Mouse (Mus musculus): ENCODE results near the gene Zfp811. TPM values are rescaled to one million over a fixed set of nuclear protein-coding genes. Genes with fewer than 3 reads are reported as not detected.
A peak's percentile ranks its signal among the peaks of the same experiment; 100 is the strongest.
"Not testable (repeated sequence)": the region's sequence is repeated elsewhere in the genome, so short reads cannot be mapped to it uniquely, and the experiment has no call there.

The Zfp811 gene
- polyA plus RNA-seq (2015; fragmentation: Nextera tagmentation; extraction: Ambion mirVana), result 1.2 and 1.3 TPM in 2 replicates

DNA sequence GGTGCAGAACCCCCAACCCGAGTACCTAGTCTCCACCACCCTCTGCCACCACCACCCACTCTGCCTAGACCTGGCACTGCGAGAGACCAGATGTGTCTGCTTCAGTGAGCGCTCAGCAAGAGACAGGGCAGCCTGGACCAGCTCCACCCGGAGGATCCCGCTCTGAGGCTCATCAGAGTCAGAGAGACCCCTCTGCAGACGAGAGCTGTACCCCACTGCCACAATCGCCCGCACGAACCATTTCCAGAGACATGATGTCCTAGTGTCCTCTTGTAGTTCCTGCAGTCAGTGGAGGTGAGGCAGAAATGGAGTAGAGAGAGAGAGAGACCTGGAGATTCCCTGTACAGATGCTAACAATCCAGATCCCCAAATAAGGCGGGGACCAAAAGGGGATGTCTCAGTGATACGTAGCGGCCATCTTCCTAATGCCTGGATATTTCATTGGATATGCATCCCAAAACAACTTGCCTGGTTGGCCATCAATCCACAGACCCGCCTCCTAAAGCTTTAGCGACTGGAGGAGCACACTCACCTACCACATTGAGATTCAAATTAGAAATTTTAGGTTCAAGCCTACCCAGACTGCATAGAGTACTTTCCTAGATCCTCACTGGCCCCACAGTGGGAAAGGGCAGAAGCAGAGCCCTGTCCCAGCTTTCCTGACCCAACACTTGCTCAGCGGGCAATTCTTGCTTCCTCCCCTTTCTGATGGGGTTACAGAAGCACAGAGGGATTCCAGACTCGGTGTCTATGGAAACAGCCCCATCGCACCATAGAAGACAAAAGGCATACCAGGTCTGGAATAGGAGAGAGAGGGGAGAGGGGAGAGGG, at the start of gene Zfp811:
Zfp811 (minus strand) TSS at position 388 of the 831 bp plus-strand sequence.
- H3K4me1 ChIP-seq, result peaks cover 6% of the 10 kb centered on the region
- H3K4me2 ChIP-seq, result peak within 1 kb of the TSS; percentile 70
- ATAC-seq (ENCODE audit: extremely low read depth, insufficient number of reproducible peaks, low FRiP score, low TSS enrichment), result no peak
- H3K9ac ChIP-seq, result peak within 1 kb of the TSS; percentile 69
- H3K27me3 ChIP-seq (replicated peaks), result no peaks in the 10 kb centered on the region
- no peaks in the 10 kb centered on the region for H3K9me3 ChIP-seq
- H3K4me3 ChIP-seq, result peak within 1 kb of the TSS; percentile 57
- no peak within 1 kb of the TSS for H3K27ac ChIP-seq (replicated peaks)
- under 1% methylated on average over 17 of the region's 17 CpGs for WGBS
- peaks cover 2% of the 10 kb centered on the region for H3K36me3 ChIP-seq

DNA sequence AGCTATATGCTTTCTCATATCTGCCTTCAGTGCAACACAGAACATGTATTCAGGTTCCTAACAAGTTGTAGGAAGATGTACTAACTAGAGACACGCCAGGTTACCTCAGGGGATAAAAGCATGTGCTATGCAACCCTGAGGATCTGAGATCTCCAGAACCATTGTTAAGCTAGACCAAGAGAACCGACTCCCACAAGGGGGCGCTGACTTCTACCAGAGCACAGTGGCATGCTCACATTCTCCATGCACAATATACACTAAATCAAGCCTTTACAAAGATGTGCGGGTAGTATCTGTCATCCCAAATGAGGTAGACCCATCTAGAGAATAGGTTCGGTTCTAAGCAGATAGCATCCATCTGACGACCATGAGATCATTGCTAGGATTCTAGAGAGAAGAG, 47.0 kb upstream of the Zfp811 start:
- not testable (repeated sequence) for H3K27me3 ChIP-seq (replicated peaks); H3K9ac ChIP-seq; H3K9me3 ChIP-seq; H3K27ac ChIP-seq (replicated peaks); H3K4me2 ChIP-seq; H3K4me3 ChIP-seq; H3K4me1 ChIP-seq; ATAC-seq (ENCODE audit: extremely low read depth, insufficient number of reproducible peaks, low FRiP score, low TSS enrichment); H3K36me3 ChIP-seq
- WGBS, result 47% methylated on average over 3 of the region's 6 CpGs

DNA sequence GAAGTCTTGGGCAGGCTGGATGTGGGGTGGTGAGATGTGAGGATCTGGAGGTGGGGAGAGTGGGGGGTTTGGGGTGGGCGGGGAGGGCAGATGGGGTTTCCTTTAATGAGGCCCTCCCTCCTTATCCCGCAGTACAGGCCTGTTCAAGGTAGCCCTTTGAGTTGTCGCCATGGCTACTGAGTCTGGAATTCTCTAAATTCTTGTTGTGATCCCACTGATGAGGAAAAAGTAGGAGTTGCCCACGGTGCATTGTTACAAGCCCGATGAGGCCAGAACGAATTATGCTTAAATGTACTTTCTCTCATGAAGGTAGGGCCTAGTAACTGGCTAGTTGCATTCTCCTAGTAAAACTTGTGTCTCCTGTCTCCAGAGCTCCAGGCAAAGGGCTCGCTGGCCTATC, 41.9 kb upstream of the Zfp811 start:
- no peaks in the 10 kb centered on the region for H3K36me3 ChIP-seq
- no peak overlapping the region for H3K9ac ChIP-seq
- no peaks in the 10 kb centered on the region for H3K9me3 ChIP-seq
- H3K4me1 ChIP-seq, result no peaks in the 10 kb centered on the region
- H3K4me3 ChIP-seq, result no peak overlapping the region
- 56% methylated on average over 7 of the region's 7 CpGs for WGBS
- H3K4me2 ChIP-seq, result no peak overlapping the region
- no peaks in the 10 kb centered on the region for H3K27me3 ChIP-seq (replicated peaks)
- no peak overlapping the region for H3K27ac ChIP-seq (replicated peaks)
- no peak for ATAC-seq (ENCODE audit: extremely low read depth, insufficient number of reproducible peaks, low FRiP score, low TSS enrichment)

DNA sequence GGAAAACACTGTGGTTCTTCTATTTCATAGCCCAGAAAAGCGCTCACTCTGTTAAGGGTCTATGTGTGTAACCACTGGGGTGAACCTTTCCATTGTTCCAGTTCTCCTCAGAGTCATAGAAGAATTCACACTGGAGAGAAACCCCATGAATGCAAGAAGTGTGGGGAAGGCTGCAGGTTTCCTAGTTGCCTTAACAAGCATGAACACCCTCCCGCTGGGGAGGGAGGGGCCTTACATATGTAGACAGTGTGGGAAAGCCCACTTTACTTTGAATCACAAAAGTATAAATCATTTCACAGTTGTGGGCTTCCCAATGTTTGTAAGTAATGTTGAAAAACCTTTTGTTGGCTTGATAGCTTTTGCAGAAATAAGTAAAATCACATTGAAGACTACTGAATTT, 31.7 kb upstream of the Zfp811 start:
- WGBS, result 73% methylated on average over 2 of the region's 2 CpGs
- no peak for ATAC-seq (ENCODE audit: extremely low read depth, insufficient number of reproducible peaks, low FRiP score, low TSS enrichment)

DNA sequence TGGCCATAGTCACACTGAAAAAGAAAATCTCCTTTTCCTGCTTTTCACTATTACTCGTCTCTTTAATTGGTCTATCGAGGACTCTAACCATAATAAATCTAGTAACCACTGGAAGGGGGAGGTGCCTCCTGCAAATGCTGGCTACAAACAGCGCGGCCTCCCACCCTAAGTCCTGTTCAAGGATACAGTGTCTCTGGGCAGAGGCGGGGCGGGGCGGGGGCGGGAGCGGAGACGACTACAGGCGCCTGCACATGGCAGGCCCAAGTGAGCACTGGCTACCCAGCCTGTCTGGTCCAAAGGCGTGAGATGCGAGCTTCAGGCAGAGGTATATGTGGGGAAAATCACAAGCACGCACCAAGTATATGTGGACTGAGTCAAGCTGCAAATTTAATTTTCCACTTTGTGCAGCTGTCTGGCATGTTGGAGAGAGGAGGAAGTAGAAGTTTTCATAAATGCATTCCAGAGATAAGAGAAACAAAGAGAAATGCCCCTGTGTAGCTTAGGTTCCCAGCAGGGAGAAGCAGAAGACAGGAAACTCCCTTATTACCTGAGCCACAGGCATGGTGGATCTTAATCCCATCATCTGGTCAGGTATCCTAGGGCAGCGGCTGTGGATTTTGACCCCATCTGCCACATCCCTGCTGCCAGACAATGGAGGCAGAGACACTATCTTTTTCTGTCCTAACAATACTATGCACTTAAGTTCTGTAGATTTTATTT, 29.5 kb upstream of the Zfp811 start:
- H3K27me3 ChIP-seq (replicated peaks), result no peaks in the 10 kb centered on the region
- H3K9me3 ChIP-seq, result peaks cover 9% of the 10 kb centered on the region; the same call in 1 of the 2 replicates
- 31% methylated on average over 15 of the region's 15 CpGs for WGBS
- H3K4me1 ChIP-seq, result peaks cover 8% of the 10 kb centered on the region; the same call in 1 of the 2 replicates
- H3K27ac ChIP-seq (replicated peaks), result peak overlapping the region; percentile 69
- peak overlapping the region; percentile 42 for H3K4me2 ChIP-seq
- no peak for ATAC-seq (ENCODE audit: extremely low read depth, insufficient number of reproducible peaks, low FRiP score, low TSS enrichment)
- no peak overlapping the region for H3K9ac ChIP-seq
- peak overlapping the region; percentile 4; the same call in 1 of the 2 replicates for H3K4me3 ChIP-seq
- no peaks in the 10 kb centered on the region for H3K36me3 ChIP-seq

More for the DNA sequence above, 31.7 kb upstream of the Zfp811 start:
- H3K27ac ChIP-seq (replicated peaks), result no peak overlapping the region
- no peak overlapping the region for H3K4me2 ChIP-seq
- H3K4me3 ChIP-seq, result no peak overlapping the region
- peaks cover 9% of the 10 kb centered on the region; the same call in 1 of the 2 replicates for H3K9me3 ChIP-seq
- H3K36me3 ChIP-seq, result no peaks in the 10 kb centered on the region
- peaks cover 8% of the 10 kb centered on the region; the same call in 1 of the 2 replicates for H3K4me1 ChIP-seq
- H3K9ac ChIP-seq, result no peak overlapping the region
- no peaks in the 10 kb centered on the region for H3K27me3 ChIP-seq (replicated peaks)

DNA sequence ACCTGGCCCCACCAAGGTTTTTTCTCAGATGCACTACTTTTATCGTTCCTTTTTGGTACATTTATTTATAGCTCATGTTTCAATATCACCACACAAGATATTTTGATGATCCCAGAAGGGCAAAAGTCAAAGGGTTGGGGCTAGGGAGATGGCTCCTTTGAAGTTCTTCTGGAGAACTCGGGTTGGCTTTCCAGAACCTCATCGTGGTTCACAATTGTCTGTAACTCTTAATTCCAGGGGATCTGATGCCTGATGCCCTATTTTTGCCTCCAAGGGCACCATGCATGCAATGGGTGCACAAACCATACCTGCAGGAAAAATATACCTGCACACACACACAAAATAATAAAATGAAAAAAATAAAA, 20.7 kb upstream of the Zfp811 start:
- no peak for ATAC-seq (ENCODE audit: extremely low read depth, insufficient number of reproducible peaks, low FRiP score, low TSS enrichment)
- Histone ChIP-seq H3K4me3 (peak overlapping the region; percentile 85), H3K36me3 (peaks cover 17% of the 10 kb centered on the region), H3K9ac (no peak overlapping the region), H3K27me3 (replicated peaks) (no peaks in the 10 kb centered on the region; the same call in 1 of the 2 replicates), H3K27ac (replicated peaks) (no peak overlapping the region), H3K9me3 (no peaks in the 10 kb centered on the region), H3K4me2 (peak overlapping the region; percentile 75), H3K4me1 (peaks cover 8% of the 10 kb centered on the region)
- WGBS, result 36% methylated on average over 3 of the region's 3 CpGs

DNA sequence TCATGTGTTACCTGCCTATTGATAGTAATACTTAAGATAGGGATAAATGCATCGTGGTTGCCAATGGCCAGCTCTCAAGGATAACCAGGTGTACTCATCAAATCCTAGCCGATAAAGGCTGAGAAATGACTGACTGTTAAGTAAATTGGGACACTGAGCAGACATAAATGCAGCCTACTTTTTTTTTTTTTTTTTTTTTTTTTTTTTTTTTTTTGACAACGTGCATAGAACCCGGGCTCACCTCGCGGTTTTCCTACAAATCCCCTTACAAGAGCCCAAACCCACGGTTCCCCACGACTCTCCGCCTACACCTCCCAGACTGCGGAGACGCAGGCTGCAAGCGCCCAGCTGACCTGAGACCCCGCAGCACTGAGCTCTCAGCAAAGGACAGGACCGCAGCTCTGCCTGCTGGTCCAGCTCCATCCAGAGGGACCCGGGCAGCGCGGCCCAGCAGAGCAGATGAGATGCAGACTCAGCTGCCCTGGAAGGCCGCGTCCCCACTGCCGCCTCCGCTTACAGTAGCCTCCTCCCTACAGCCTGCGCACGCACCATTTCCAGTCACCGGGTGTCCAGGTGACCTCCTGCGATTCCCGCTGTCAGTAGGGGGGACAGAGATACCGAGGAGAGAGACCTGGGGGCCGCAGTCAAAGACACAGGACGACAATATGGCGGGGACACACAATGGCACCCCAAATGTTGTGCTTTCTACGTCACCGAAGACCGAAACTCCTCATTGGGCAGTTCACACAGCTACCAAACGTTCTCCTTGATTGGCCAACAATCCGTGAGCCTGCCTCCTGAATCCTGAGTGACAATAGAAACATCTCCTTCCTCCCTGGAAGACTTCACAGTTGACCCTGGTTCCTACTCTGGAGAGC, 20.0 kb upstream of the Zfp811 start, which contains the start of gene Zfp799:
Zfp799 (minus strand) TSS at position 722 of the 878 bp plus-strand sequence.
- Histone ChIP-seq H3K36me3 (peaks cover 23% of the 10 kb centered on the region), H3K9me3 (no peaks in the 10 kb centered on the region), H3K27me3 (replicated peaks) (no peaks in the 10 kb centered on the region; the same call in 1 of the 2 replicates), H3K9ac (peak within 1 kb of the TSS; percentile 93), H3K27ac (replicated peaks) (peak within 1 kb of the TSS; percentile 69), H3K4me2 (peak within 1 kb of the TSS; percentile 75), H3K4me3 (peak within 1 kb of the TSS; percentile 85), H3K4me1 (peaks cover 8% of the 10 kb centered on the region)
- peak; percentile 82 for ATAC-seq (ENCODE audit: extremely low read depth, insufficient number of reproducible peaks, low FRiP score, low TSS enrichment)
- WGBS, result 2% methylated on average over 35 of the region's 35 CpGs

DNA sequence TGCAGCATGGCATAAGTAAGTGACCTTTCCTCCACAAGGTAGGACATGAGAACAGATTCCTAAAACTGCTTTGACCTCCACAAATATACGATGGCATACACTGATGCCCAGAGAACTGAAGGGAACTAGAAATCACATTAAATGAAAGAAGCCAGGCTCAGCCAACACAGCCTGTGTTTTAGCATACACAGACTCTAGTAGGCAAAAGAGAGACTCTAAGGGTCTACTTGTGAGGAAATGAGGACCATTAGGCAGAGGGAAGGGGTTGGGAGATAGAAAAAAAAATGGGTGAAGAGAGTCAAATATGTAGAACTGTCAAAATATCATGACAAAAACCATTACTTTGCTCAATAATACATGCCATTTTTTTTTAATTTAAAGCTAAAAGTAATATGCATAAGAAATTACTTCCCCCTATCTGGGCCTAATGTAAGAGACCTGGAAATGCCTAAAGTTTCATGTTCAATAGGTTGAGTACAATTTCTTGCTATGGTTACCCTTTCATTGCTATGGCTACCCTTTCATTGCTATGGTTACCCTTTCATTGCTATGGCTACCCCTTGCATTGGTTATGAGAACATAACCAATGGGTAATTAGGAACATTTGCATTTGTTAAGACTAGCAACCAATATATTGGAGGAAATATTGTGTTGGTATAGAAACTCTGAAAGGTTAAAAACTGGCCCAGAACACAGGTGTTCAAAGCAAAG, 6.5 kb upstream of the Zfp811 start:
- no peak for ATAC-seq (ENCODE audit: extremely low read depth, insufficient number of reproducible peaks, low FRiP score, low TSS enrichment)
- whole genome bisulfite sequencing, result 83% methylated on average over 1 of the region's 1 CpGs
- H3K27ac ChIP-seq (replicated peaks), result no peak overlapping the region

DNA sequence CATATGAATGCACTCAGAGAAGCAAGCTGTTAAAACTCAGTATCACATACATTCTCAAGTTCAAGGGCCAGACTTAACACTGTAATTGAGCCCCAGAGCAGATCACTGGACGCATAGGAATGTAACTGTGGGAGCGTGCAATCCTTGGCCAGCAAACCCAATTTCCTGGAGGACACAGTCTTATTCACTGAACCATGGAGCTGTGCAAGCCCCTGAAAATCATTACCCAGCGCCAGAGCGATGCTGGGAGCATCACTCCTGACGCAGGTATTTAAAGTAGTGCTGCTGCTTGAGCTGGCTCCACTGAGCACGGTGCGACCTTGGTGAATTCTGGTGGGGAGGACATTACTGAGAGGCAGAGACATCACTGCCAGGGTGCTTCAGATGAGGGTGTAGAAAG, 4.4 kb upstream of the Zfp811 start:
- Histone ChIP-seq H3K4me1 (peaks cover under 1% of the 10 kb centered on the region; the same call in 1 of the 2 replicates), H3K9me3 (no peaks in the 10 kb centered on the region), H3K9ac (no peak overlapping the region), H3K27ac (replicated peaks) (no peak overlapping the region), H3K27me3 (replicated peaks) (no peaks in the 10 kb centered on the region), H3K36me3 (peaks cover 31% of the 10 kb centered on the region), H3K4me3 (no peak overlapping the region), H3K4me2 (no peak overlapping the region)
- ATAC-seq (ENCODE audit: extremely low read depth, insufficient number of reproducible peaks, low FRiP score, low TSS enrichment), result no peak
- 72% methylated on average over 7 of the region's 7 CpGs for WGBS

More for the DNA sequence above, 6.5 kb upstream of the Zfp811 start:
- no peaks in the 10 kb centered on the region for H3K27me3 ChIP-seq (replicated peaks)
- no peak overlapping the region for H3K9ac ChIP-seq
- peaks cover 49% of the 10 kb centered on the region for H3K36me3 ChIP-seq
- H3K4me3 ChIP-seq, result no peak overlapping the region
- no peak overlapping the region for H3K4me2 ChIP-seq
- H3K9me3 ChIP-seq, result no peaks in the 10 kb centered on the region
- H3K4me1 ChIP-seq, result no peaks in the 10 kb centered on the region

DNA sequence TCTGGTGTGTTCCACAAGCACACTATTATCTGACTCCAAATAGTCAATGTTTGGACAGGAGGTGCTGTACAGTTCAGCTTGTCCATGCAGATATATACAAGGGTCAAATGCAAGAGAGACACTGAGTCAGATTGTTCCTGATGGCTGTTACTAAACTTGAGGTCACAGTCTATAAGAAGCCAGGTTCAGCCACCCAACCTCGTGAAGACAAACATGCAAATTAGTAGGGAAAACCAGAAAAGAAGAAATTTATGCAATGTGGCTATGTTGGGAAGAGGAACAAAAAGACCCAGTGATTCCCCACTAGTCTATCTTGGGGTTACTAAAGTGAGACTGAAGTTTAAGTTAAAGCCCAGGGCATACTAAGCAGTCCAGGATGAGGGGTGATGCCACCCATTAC, 917 bp upstream of the Zfp811 start:
- H3K27ac ChIP-seq (replicated peaks), result no peak overlapping the region
- no peak overlapping the region for H3K9ac ChIP-seq
- no peak overlapping the region for H3K4me3 ChIP-seq
- no peak for ATAC-seq (ENCODE audit: extremely low read depth, insufficient number of reproducible peaks, low FRiP score, low TSS enrichment)
- no peaks in the 10 kb centered on the region for H3K9me3 ChIP-seq
- 52% methylated on average over 1 of the region's 1 CpGs for WGBS
- no peaks in the 10 kb centered on the region for H3K27me3 ChIP-seq (replicated peaks)
- peaks cover 6% of the 10 kb centered on the region for H3K36me3 ChIP-seq
- H3K4me2 ChIP-seq, result no peak overlapping the region
- peaks cover 6% of the 10 kb centered on the region for H3K4me1 ChIP-seq
